Mouse (Mus musculus) MEL (cell line): ENCODE results near the gene Gipc2. TPM values are rescaled to one million over a fixed set of nuclear protein-coding genes. Genes with fewer than 3 reads are reported as not detected.

Experiments
- DNase-seq: peaks from one replicate; pipeline ENCODE4 v3.0.0; 2011; ENCODE audit warnings: low read depth, low spot score
- H3K27ac ChIP-seq: 2 replicates; pipeline ENCODE4 v1.5.1; 2012; ENCODE audit warnings: low read depth, mild to moderate bottlenecking, control low read depth, low read length, moderate library complexity; ENCODE audit not compliant: control insufficient read depth
- H3K27me3 ChIP-seq, 2 experiments: fragments of 150-350 bp in 1 of 2; sonication (generic) in 1 of 2; 2 replicates each; pipeline ENCODE4 v1.6.1; 2012; ENCODE audit warnings: low read length in 2 of 2, mild to moderate bottlenecking in 2 of 2, improper control_type of control experiment in 1 of 2, moderate library complexity in 1 of 2; ENCODE audit not compliant: insufficient read depth in 2 of 2, control insufficient read depth in 1 of 2
- H3K36me3 ChIP-seq, 2 experiments: 2 replicates each; pipeline ENCODE4 v1.6.1; 2012 to 2014; ENCODE audit warnings: low read length in 2 of 2, improper control_type of control experiment in 1 of 2, inconsistent platforms in 1 of 2, mild to moderate bottlenecking in 1 of 2; ENCODE audit not compliant: insufficient read depth in 2 of 2, control insufficient read depth in 1 of 2
- H3K4me1 ChIP-seq, 2 experiments: fragments of 150-350 bp in 1 of 2; sonication (generic) in 1 of 2; 2 replicates each; pipeline ENCODE4 v1.6.1; 2012; ENCODE audit warnings: low read length in 2 of 2, improper control_type of control experiment in 1 of 2, mild to moderate bottlenecking in 1 of 2; ENCODE audit not compliant: insufficient read depth in 2 of 2, control insufficient read depth in 1 of 2
- H3K4me3 ChIP-seq, 2 experiments: fragments of 150-350 bp in 1 of 2; sonication (generic) in 1 of 2; 2 replicates each; pipeline ENCODE4 v1.5.1; 2012; ENCODE audit warnings: low read depth in 2 of 2, low read length in 2 of 2, mild to moderate bottlenecking in 2 of 2, moderate library complexity in 2 of 2, control low read depth in 1 of 2, improper control_type of control experiment in 1 of 2; ENCODE audit not compliant: control insufficient read depth in 1 of 2, insufficient read depth in 1 of 2
- H3K79me2 ChIP-seq: 2 replicates; pipeline ENCODE4 v1.6.1; 2012; ENCODE audit warnings: mild to moderate bottlenecking, low read length, moderate library complexity; ENCODE audit not compliant: control insufficient read depth, poor library complexity, insufficient read depth
- H3K9ac ChIP-seq: 2 replicates; pipeline ENCODE4 v1.6.1; 2012; ENCODE audit warnings: low read depth, mild to moderate bottlenecking, control low read depth, low read length, moderate library complexity; ENCODE audit not compliant: control insufficient read depth, poor library complexity, severe bottlenecking
- H3K9me3 ChIP-seq: fragments of 150-350 bp; sonication (generic); replicated peaks from 2 replicates; pipeline ENCODE4 v1.6.1; 2012; ENCODE audit warnings: mild to moderate bottlenecking, low read length, improper control_type of control experiment, moderate library complexity; ENCODE audit not compliant: insufficient read depth
- BHLHE40 ChIP-seq: IDR thresholded peaks from 2 replicates; pipeline ENCODE4 v1.6.1; 2012; ENCODE audit warnings: low read depth, mild to moderate bottlenecking, inconsistent platforms, low read length, improper control_type of control experiment, borderline replicate concordance
- CHD1 ChIP-seq: IDR thresholded peaks from 2 replicates; pipeline ENCODE4 v1.6.1; 2012; ENCODE audit warnings: low read depth, mild to moderate bottlenecking, inconsistent platforms, low read length, improper control_type of control experiment
- CHD2 ChIP-seq: IDR thresholded peaks from 2 replicates; pipeline ENCODE4 v1.6.1; 2011; ENCODE audit warnings: low read length, improper control_type of control experiment
- E2F4 ChIP-seq: IDR thresholded peaks from 2 replicates; pipeline ENCODE4 v1.6.1; 2011; ENCODE audit warnings: low read depth, low read length, improper control_type of control experiment, borderline replicate concordance
- ETS1 ChIP-seq: IDR thresholded peaks from 2 replicates; pipeline ENCODE4 v1.6.1; 2012; ENCODE audit warnings: low read depth, mild to moderate bottlenecking, inconsistent platforms, low read length, improper control_type of control experiment, moderate library complexity
- GATA1 ChIP-seq: IDR thresholded peaks from 2 replicates; pipeline ENCODE4 v1.6.1; 2011; ENCODE audit warnings: low read depth, low read length, improper control_type of control experiment
- HCFC1 ChIP-seq: IDR thresholded peaks from 2 replicates; pipeline ENCODE4 v1.6.1; 2012; ENCODE audit warnings: low read depth, mild to moderate bottlenecking, inconsistent platforms, low read length, improper control_type of control experiment, moderate library complexity
- JUND ChIP-seq: IDR thresholded peaks from 2 replicates; pipeline ENCODE4 v1.6.1; 2011; ENCODE audit warnings: low read depth, mild to moderate bottlenecking, improper control_type of control experiment, low read length
- MEF2A ChIP-seq: IDR thresholded peaks from 2 replicates; pipeline ENCODE4 v1.6.1; 2014; ENCODE audit warnings: low read depth, mild to moderate bottlenecking, inconsistent platforms, low read length, improper control_type of control experiment; ENCODE audit not compliant: poor library complexity, insufficient replicate concordance, severe bottlenecking; ENCODE audit errors: extremely low read depth
- MYB ChIP-seq: IDR thresholded peaks from 2 replicates; pipeline ENCODE4 v1.6.1; 2011; ENCODE audit warnings: mild to moderate bottlenecking, low read depth, low read length, improper control_type of control experiment
- MYC ChIP-seq: IDR thresholded peaks from 2 replicates; pipeline ENCODE4 v1.6.1; 2011; ENCODE audit warnings: low read depth, mild to moderate bottlenecking, low read length, improper control_type of control experiment, moderate library complexity
- NELFE ChIP-seq: IDR thresholded peaks from 2 replicates; pipeline ENCODE4 v1.6.1; 2011; ENCODE audit warnings: low read depth, low read length, improper control_type of control experiment
- NRF1 ChIP-seq: IDR thresholded peaks from 2 replicates; pipeline ENCODE4 v1.6.1; 2014; ENCODE audit warnings: low read depth, mild to moderate bottlenecking, inconsistent platforms, low read length, improper control_type of control experiment, moderate library complexity; ENCODE audit not compliant: poor library complexity, insufficient read depth, severe bottlenecking
- POLR2A ChIP-seq, 2 experiments: IDR thresholded peaks; 2 replicates each; pipeline ENCODE4 v1.6.1; 2011 to 2012; ENCODE audit warnings: low read length in 2 of 2, mild to moderate bottlenecking in 2 of 2, control low read depth in 1 of 2, improper control_type of control experiment in 1 of 2, low read depth in 1 of 2, moderate library complexity in 1 of 2; ENCODE audit not compliant: control insufficient read depth in 1 of 2, insufficient read depth in 1 of 2, poor library complexity in 1 of 2
- POLR2AphosphoS2 ChIP-seq: IDR thresholded peaks from 2 replicates; pipeline ENCODE4 v1.6.1; 2011; ENCODE audit warnings: low read length, improper control_type of control experiment
- RAD21 ChIP-seq: IDR thresholded peaks from 2 replicates; pipeline ENCODE4 v1.6.1; 2011; ENCODE audit warnings: mild to moderate bottlenecking, low read depth, low read length, improper control_type of control experiment
- RCOR1 ChIP-seq: IDR thresholded peaks from 2 replicates; pipeline ENCODE4 v1.6.1; 2012; ENCODE audit warnings: low read depth, mild to moderate bottlenecking, inconsistent platforms, low read length, improper control_type of control experiment
- SMC3 ChIP-seq: IDR thresholded peaks from 2 replicates; pipeline ENCODE4 v1.6.1; 2011; ENCODE audit warnings: low read depth, low read length, improper control_type of control experiment
- TAL1 ChIP-seq: IDR thresholded peaks from 2 replicates; pipeline ENCODE4 v1.6.1; 2012; ENCODE audit warnings: mild to moderate bottlenecking, inconsistent platforms, low read length, moderate library complexity, mixed read lengths
- TBP ChIP-seq: IDR thresholded peaks from 2 replicates; pipeline ENCODE4 v1.8.0; 2011; ENCODE audit warnings: low read depth, low read length, improper control_type of control experiment
- UBTF ChIP-seq: IDR thresholded peaks from 2 replicates; pipeline ENCODE4 v1.6.1; 2012; ENCODE audit warnings: low read depth, mild to moderate bottlenecking, inconsistent platforms, low read length, improper control_type of control experiment, moderate library complexity, borderline replicate concordance; ENCODE audit not compliant: insufficient read depth
- USF1 ChIP-seq: IDR thresholded peaks from 2 replicates; pipeline ENCODE4 v1.6.1; 2014; ENCODE audit warnings: low read depth, mild to moderate bottlenecking, inconsistent platforms, low read length, improper control_type of control experiment, moderate library complexity
- ZC3H11A ChIP-seq: IDR thresholded peaks from 2 replicates; pipeline ENCODE4 v1.6.1; 2012; ENCODE audit warnings: low read depth, mild to moderate bottlenecking, inconsistent platforms, low read length, improper control_type of control experiment
- polyA plus RNA-seq, 2 experiments: library from polyadenylated mRNA; stranded (reverse) in 1 of 2; unstranded in 1 of 2; fragments of >175 nt in 1 of 2; fragments of >200 nt in 1 of 2; gene quantifications; 2 replicates each; pipeline versions ENCODE4 v1.2.1 to v1.2.4; 2012; ENCODE audit warnings: low replicate concordance in 2 of 2, low read depth in 1 of 2; ENCODE audit not compliant: insufficient read length in 2 of 2, insufficient read depth in 1 of 2, missing spikeins in 1 of 2
- total RNA-seq: library from RNA; depleted of rRNA; stranded (reverse); fragments of 300-350 nt; gene quantifications from 2 replicates; pipeline ENCODE4 v1.2.3, GENCODE M21; 2012

The Gipc2 gene
- total and polyA plus RNA-seq, 3 experiments = 0.27 to 0.78 TPM; not detected in 1

DNA sequence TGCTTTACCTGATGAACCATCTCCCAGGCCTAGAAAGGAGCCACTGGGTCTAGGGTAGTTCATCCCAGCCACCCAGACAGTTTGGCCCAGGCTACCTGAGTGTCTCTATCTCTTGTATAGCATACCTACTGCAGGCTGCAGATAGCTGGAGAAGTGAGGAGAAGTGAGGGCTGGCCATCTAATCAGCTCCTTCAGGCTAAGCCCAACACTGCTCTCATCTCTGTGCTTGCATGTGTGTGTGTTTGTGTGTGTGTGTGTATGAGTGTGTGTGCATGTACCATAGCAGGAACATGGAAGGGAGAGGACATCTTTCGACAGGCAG is 13.6 kb downstream of the Gipc2 start (continued):
- TF ChIP-seq ZC3H11A = no peak

DNA sequence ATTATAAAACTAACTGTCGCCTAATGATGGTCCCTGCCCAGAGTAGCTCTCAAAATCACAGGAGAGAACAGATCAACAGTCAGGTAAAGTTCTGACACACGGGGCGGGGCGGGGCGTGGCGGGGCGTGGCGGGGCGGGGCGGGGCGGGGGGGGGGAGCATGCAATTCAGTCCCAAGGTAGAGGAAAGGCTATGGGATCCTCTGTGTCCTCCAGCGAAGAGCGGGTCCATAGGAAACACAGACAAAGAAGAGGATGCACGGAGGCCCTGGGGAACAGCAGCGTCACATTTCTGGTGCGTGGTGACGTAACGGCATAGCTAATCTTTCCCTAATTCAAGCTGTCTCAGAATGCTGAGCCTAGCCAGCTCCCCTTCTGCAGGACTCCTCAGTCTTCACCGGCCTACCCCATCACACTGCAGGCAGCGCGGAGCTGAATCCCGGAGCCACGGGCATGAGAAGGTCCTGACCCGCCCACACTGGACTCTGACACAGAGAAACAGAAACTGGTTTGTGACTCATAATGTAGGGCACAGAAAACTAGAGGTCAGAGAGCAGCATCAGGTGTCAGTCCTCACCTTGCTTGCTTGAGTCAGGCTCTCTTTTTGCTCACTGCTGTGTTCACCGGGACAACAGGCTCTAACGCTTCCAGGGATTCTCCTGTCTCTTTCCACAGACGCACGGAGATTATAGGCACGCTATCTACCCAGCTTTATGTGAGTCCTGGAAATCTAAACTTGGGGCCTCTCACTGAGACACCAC is 14.1 kb downstream of the Gipc2 start:
- Histone ChIP-seq H3K27ac (no peak overlapping the region), H3K4me3 (peak overlapping the region; percentile 75 to 93), H3K4me1 (peaks cover 0 to 21% of the 10 kb centered on the region in 2 experiments; a peak in 2 of 4 replicates)

DNA sequence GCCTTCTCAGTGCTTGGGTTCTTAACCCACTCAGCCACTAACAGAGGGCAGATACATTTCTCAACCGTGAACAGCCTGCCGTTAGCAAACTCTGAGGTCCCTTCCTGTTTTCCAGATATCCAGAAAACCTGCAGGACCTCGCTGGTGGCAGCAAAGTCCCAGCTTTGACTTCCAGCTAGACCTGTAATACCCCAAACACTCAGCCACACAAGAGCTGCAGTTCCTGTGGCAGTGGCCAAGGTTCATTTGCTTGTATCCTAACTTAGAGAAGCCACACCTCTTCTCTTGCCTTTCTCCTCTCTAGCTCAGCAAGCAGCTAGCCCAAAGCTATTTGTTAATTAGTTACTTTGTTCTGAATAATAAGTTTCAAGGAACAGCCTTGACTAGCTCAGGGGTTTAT is 16.2 kb downstream of the Gipc2 start:
- no peak for TF ChIP-seq GATA1
- TF ChIP-seq JUND = no peak
- TF ChIP-seq RCOR1 = no peak
- TF ChIP-seq CHD1 = no peak
- no peak for TF ChIP-seq E2F4
- TF ChIP-seq UBTF = no peak
- TF ChIP-seq CHD2 = no peak
- no peak for TF ChIP-seq NELFE
- no peak for TF ChIP-seq POLR2A (IDR thresholded peaks at IDR 0.05; ENCODE audit: control insufficient read depth in 1 of 2, insufficient read depth in 1 of 2, low read depth in 1 of 2, low read length in 2 of 2, poor library complexity in 1 of 2)
- TF ChIP-seq SMC3 = no peak
- no peak for TF ChIP-seq TAL1
- no peak for TF ChIP-seq RAD21
- no peak for TF ChIP-seq MYB
- peaks cover 0 to 21% of the 10 kb centered on the region in 2 experiments; a peak in 2 of 4 replicates for H3K4me1 ChIP-seq

More for the DNA sequence above, 14.1 kb downstream of the Gipc2 start:
- H3K36me3 ChIP-seq = peaks cover 0 to 4% of the 10 kb centered on the region in 2 experiments; a peak in 2 of 4 replicates
- no peaks in the 10 kb centered on the region for H3K9me3 ChIP-seq
- no peaks in the 10 kb centered on the region for H3K27me3 ChIP-seq
- TF ChIP-seq HCFC1 (no peak), TAL1 (no peak), MEF2A (no peak), POLR2AphosphoS2 (no peak), BHLHE40 (no peak), USF1 (no peak), ETS1 (no peak), NRF1 (no peak), NELFE (no peak), TBP (no peak), CHD1 (no peak), MYC (no peak)
- no peaks in the 10 kb centered on the region for H3K79me2 ChIP-seq
- H3K9ac ChIP-seq = peak overlapping the region; percentile 54
- DNase-seq = peak; percentile 67

More for the DNA sequence above, 16.2 kb downstream of the Gipc2 start:
- H3K4me3 ChIP-seq = no peak overlapping the region
- no peaks in the 10 kb centered on the region for H3K79me2 ChIP-seq
- peaks cover 0 to 4% of the 10 kb centered on the region in 2 experiments; a peak in 2 of 4 replicates for H3K36me3 ChIP-seq
- no peak overlapping the region for H3K27ac ChIP-seq
- no peak for DNase-seq
- H3K9me3 ChIP-seq = no peaks in the 10 kb centered on the region
- H3K27me3 ChIP-seq = no peaks in the 10 kb centered on the region
- no peak overlapping the region for H3K9ac ChIP-seq
